Mouse (Mus musculus) heart, postnatal 0 days (tissue): ENCODE data around the gene Sec24a. TPM values are rescaled to one million over a fixed set of nuclear protein-coding genes. Genes with fewer than 3 reads are reported as not detected.
A peak's percentile ranks its signal among the peaks of the same experiment; 100 is the strongest.
"Not testable (repeated sequence)": the region's sequence is repeated elsewhere in the genome, so short reads cannot be mapped to it uniquely, and the experiment has no call there.

Experiments used
- ATAC-seq: fragments of 200-750 bp; cut with Nextera tagmentation; 2 replicates; pipeline ENCODE4 v1.8.0; 2017; ENCODE audit warnings: low read depth, moderate number of reproducible peaks, moderate library complexity; ENCODE audit not compliant: insufficient read depth
- DNase-seq: peaks from one replicate; pipeline ENCODE4 v3.0.0-alpha.2; 2016; ENCODE audit warnings: low spot score
- H3K27ac ChIP-seq: fragments of 300-500 bp; sonication (generic); 2 replicates; pipeline ENCODE4 v1.5.1; 2014; ENCODE audit warnings: low read depth, mild to moderate bottlenecking
- H3K27me3 ChIP-seq: fragments of 300-500 bp; sonication (generic); 2 replicates; pipeline ENCODE4 v1.6.1; 2014; ENCODE audit warnings: low read length, mixed read lengths; ENCODE audit not compliant: control insufficient read depth, insufficient read depth
- H3K36me3 ChIP-seq: fragments of 300-500 bp; sonication (generic); replicated peaks from 2 replicates; pipeline ENCODE4 v1.6.1; 2014; ENCODE audit warnings: low read length, mixed read lengths; ENCODE audit not compliant: control insufficient read depth, insufficient read depth
- H3K4me1 ChIP-seq: fragments of 300-500 bp; sonication (generic); 2 replicates; pipeline ENCODE4 v1.6.1; 2014; ENCODE audit warnings: antibody characterized with exemption; ENCODE audit not compliant: control insufficient read depth, insufficient read depth
- H3K4me2 ChIP-seq: fragments of 300-500 bp; sonication (generic); 2 replicates; pipeline ENCODE4 v1.6.1; 2014; ENCODE audit warnings: low read depth, mild to moderate bottlenecking, low read length, moderate library complexity
- H3K4me3 ChIP-seq: fragments of 300-500 bp; sonication (generic); 2 replicates; pipeline ENCODE4 v1.5.1; 2014; ENCODE audit warnings: low read depth, low read length
- H3K9ac ChIP-seq: fragments of 300-500 bp; sonication (generic); replicated peaks from 2 replicates; pipeline ENCODE4 v1.6.1; 2014; ENCODE audit warnings: low read depth, low read length, mixed read lengths
- H3K9me3 ChIP-seq: fragments of 300-500 bp; sonication (generic); replicated peaks from 2 replicates; pipeline ENCODE4 v1.6.1; 2016; ENCODE audit warnings: low read length; ENCODE audit not compliant: control insufficient read depth
- CTCF ChIP-seq: IDR thresholded peaks from 2 replicates; pipeline ENCODE4 v1.5.1; 2016; ENCODE audit warnings: antibody characterized with exemption, control low read depth, low read depth
- EP300 ChIP-seq: IDR thresholded peaks from 2 replicates; pipeline ENCODE4 v1.6.1; 2016; ENCODE audit warnings: antibody characterized with exemption, low read depth
- WGBS: fragments of 180-500 bp; shearing (Covaris S2); extraction: QIAGEN DNeasy Blood & Tissue Kit; methylation state at CpG from one replicate; pipeline ENCODE4 v1.1.7; 2014; 5-methylcytosine and 5-hydroxymethylcytosine counted together
- polyA plus RNA-seq: library from polyadenylated mRNA; unstranded; fragments of >200 nt; fragmentation: Nextera tagmentation; extraction: Ambion mirVana; gene quantifications from 2 replicates; pipeline ENCODE4 v1.2.1, GENCODE M21; 2015
- total RNA-seq: library from RNA; depleted of rRNA; stranded (reverse); fragments of >200 nt; gene quantifications from 2 replicates; pipeline ENCODE4 v1.2.3, GENCODE M21; 2014; ENCODE audit warnings: low replicate concordance

The Sec24a gene
- total and polyA plus RNA-seq, 2 experiments from 2014 or later = 7.3 to 8.3 TPM

GRCm38 (mm10) chr11:51759251-51759650, 4.2 kb downstream of the Sec24a start:
- no peak for ATAC-seq
- WGBS = 78% methylated on average over 2 of the region's 2 CpGs
- Histone ChIP-seq H3K4me2 (no peak overlapping the region), H3K36me3 (no peaks in the 10 kb centered on the region), H3K27me3 (no peaks in the 10 kb centered on the region), H3K9ac (no peak overlapping the region), H3K4me1 (peaks cover 14% of the 10 kb centered on the region), H3K4me3 (no peak overlapping the region), H3K27ac (no peak overlapping the region), H3K9me3 (no peaks in the 10 kb centered on the region)
- TF ChIP-seq CTCF (no peak), EP300 (no peak)
- no peak for DNase-seq

GRCm38 (mm10) chr11:51758207-51758606, 5.2 kb downstream of the Sec24a start:
- peaks cover 16% of the 10 kb centered on the region for H3K4me1 ChIP-seq
- DNase-seq, H3K4me3 ChIP-seq, H3K9ac ChIP-seq, H3K36me3 ChIP-seq, ATAC-seq, H3K4me2 ChIP-seq, H3K9me3 ChIP-seq, H3K27ac ChIP-seq, H3K27me3 ChIP-seq: not testable (repeated sequence)
- WGBS = 87% methylated on average over 5 of the region's 5 CpGs

GRCm38 (mm10) chr11:51757625-51758024, 5.8 kb downstream of the Sec24a start:
- no peak overlapping the region for H3K4me3 ChIP-seq
- H3K4me1 ChIP-seq = peaks cover 12% of the 10 kb centered on the region
- DNase-seq (no peak), ATAC-seq (no peak)
- TF ChIP-seq EP300 = no peak
- TF ChIP-seq CTCF = no peak
- H3K9me3 ChIP-seq = no peaks in the 10 kb centered on the region
- H3K9ac ChIP-seq = no peak overlapping the region
- H3K4me2 ChIP-seq = no peak overlapping the region
- WGBS = 88% methylated on average over 5 of the region's 5 CpGs
- no peaks in the 10 kb centered on the region for H3K27me3 ChIP-seq
- H3K36me3 ChIP-seq = 0 out of 2 replicates have a peak, but pooled peaks cover 5% of the 10 kb centered on the region
- H3K27ac ChIP-seq = no peak overlapping the region

GRCm38 (mm10) chr11:51757023-51757422, 6.4 kb downstream of the Sec24a start:
- Histone ChIP-seq H3K4me1 (peaks cover 12% of the 10 kb centered on the region), H3K27me3 (no peaks in the 10 kb centered on the region), H3K4me2 (peak overlapping the region; percentile 84), H3K27ac (peak overlapping the region; percentile 88), H3K4me3 (peak overlapping the region; percentile 97), H3K36me3 (0 out of 2 replicates have a peak, but pooled peaks cover 5% of the 10 kb centered on the region), H3K9me3 (no peaks in the 10 kb centered on the region), H3K9ac (peak overlapping the region; percentile 94)
- WGBS = 78% methylated on average over 11 of the region's 11 CpGs
- DNase-seq (no peak), ATAC-seq (no peak)
- TF ChIP-seq CTCF = no peak
- TF ChIP-seq EP300 = no peak

- peak; percentile 99 for ATAC-seq
- no peaks in the 10 kb centered on the region for H3K27me3 ChIP-seq
- H3K36me3 ChIP-seq = 0 out of 2 replicates have a peak, but pooled peaks cover 5% of the 10 kb centered on the region
- WGBS = under 1% methylated on average over 39 of the region's 41 CpGs
- TF ChIP-seq EP300 (peak; percentile 87; the same call in 1 of the 2 replicates), CTCF (no peak)
- H3K4me3 ChIP-seq = peak overlapping the region; percentile 97
- H3K4me1 ChIP-seq = peaks cover 12% of the 10 kb centered on the region
- H3K9me3 ChIP-seq = no peaks in the 10 kb centered on the region
- H3K27ac ChIP-seq = peak overlapping the region; percentile 88
- H3K4me2 ChIP-seq = peak overlapping the region; percentile 84
- peak overlapping the region; percentile 94 for H3K9ac ChIP-seq
- peak; percentile 92 for DNase-seq
Observed at GRCm38 (mm10) chr11:51756352-51756771, 7.1 kb downstream of the Sec24a start.
